Mouse (Mus musculus) cerebellum, adult 9-11 months (tissue): Measurements from ENCODE around the gene Gm12355.

Experiments used
- DNase-seq: peaks from one replicate; pipeline ENCODE4 v3.0.0; 2022

The Gm12355 gene

GRCm38 (mm10) chr11:98602090-98602690 is 23.3 kb downstream of the Gm12355 start:
- DNase-seq: no peak

- no peak for DNase-seq
Measured at GRCm38 (mm10) chr11:98599291-98599690, 26.2 kb downstream of the Gm12355 start.

- DNase-seq: peak; percentile 78
Measured at GRCm38 (mm10) chr11:98598851-98599290, 26.6 kb downstream of the Gm12355 start.

DNA sequence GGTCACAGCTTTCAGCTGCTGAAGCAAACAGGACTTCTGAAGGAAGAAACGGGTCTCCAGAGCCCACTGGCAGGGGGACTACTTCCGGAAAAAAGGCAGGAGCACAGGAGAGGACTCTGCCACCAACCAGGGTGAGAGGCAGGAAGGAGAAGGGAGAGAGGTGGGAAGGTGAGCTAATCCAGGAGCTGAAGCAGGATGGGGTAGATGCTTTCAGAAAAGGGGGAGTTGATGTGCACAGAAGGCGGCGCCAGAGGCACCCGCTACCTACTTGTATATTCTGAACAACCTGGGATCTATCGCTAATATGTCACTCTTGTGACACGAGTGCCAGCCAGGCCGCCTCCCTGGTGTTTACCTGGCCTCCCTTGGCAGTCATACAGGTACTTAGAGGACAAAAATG is 27.5 kb downstream of the Gm12355 start, which contains the start of gene Lrrc3c:
Lrrc3c (plus strand) TSS at position 301 of the 400 bp plus-strand sequence.
- no peak for DNase-seq

- no peak for DNase-seq
Measured at GRCm38 (mm10) chr11:98597363-98597762, 28.1 kb downstream of the Gm12355 start.

DNA sequence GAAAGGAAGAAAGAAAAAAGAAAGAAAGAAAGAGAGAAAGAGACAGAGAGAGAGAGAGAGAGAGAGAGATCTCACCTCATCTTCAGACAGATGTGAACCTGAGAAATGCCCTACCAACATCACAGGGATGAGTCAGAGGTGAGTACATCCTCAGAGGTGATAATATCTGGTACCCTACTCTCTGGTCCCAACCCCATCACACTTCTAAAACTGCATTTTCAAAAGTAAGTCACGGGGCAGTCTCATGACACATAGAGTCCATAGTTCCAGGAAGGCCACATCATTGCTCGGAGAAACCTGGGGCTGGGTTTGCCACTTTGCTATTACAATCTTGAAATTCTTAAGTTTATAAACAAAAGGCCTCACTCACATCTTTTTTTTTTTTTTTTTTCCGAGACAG is 29.5 kb downstream of the Gm12355 start:
- DNase-seq: no peak

DNA sequence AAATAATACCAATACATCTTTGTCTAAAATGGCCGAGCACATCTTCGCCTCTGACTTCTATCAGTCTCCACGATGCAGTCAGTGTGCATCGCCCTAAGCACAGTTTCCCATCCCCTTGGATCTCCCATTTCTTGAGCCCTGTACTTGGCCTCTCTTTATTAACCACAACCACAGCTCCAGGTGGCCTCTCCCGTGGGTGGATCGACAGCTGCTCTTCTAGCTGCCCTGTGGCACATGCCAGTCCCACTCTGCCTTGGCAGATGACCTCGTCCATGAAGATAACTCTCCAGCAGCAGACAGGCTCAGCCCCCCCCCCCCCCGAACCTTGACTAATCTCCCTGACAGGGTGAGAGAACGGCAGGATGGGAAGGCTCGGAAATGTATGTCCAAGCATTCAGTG is 30.0 kb downstream of the Gm12355 start:
- no peak for DNase-seq

GRCm38 (mm10) chr11:98595021-98595420 is 30.4 kb downstream of the Gm12355 start:
- no peak for DNase-seq

- peak; percentile 74 for DNase-seq
Measured at GRCm38 (mm10) chr11:98590548-98591445, 34.7 kb downstream of the Gm12355 start.

DNA sequence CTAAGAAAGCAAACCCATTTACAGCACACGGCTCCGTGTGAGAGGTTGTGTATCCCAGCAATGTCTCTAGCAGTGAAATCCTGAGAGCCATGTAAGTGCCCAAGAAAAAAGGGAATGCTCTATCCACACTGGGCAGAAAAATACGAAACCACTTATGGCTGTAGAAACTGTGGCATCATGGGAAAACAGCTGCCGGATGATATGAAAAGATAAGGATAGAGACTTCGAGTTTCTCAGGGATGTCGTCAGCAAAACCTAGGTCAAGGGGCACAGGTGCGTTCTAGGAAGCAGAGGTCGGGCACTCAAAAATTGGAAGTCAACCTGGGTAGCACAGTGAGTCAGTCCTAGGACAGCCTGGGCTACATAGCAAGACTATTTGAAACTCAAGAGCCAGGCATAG is 36.2 kb downstream of the Gm12355 start:
- no peak for DNase-seq

DNA sequence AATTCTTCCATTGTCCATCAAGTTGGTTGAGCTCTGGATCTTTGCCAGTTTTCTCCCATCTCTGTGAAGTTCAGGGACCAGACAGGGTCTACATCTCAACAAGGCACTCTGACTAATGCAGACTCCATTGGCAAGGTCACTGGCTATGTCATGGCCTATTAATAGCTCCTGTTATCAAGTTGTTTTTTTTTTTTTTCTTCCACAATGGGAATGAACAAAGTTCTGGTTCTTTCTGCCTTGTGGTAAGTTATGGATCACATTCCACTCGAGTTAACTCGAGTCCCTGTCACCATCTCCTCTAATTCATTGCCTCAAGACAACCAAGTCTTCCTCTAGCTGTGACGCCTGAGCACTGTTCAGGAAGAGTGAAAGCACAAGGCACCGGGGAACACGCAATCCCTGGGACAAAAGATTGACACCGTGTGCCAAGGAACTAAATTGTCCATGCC is 36.6 kb downstream of the Gm12355 start:
- no peak for DNase-seq

DNA sequence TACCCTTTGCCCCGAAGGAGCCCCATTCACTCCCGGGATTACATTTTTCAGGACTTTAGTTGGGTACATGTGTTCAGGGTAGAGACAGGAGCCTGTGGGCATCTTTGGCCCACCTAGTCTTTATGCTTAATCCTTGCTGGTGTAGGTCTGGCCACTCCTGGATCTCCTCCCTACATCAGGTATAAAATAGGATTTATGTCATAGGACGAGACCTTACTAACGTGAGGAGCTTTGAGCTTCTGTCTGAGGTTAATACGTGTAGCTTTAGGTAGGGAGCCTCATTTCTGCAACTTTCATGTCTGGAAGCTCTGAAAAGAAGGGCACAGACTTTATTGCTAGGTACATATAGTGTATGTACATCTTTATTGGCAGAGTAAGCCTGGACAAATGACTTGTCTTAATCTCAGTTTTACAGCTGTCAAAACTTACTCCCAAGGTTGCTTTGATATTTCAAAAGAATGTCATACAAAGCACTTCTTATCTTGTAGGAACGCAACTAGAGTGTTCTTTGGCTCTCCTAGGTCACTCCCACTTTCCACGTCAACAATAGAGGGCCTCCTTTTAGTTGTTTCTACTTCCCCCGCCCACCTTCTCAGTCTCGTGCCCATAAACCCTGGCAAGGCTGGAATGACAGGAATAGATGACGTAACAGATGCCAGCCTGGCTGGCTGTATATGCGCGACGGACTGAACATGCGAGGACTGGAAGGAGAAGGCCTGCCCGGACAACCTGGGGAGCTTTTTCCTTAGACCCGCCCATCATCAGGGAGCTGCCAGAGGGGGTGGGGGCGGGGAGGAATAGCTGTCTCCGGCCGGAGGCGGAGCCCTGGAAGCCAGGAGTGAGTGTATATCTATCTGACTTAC is 37.5 kb downstream of the Gm12355 start:
- DNase-seq: peak; percentile 72

DNA sequence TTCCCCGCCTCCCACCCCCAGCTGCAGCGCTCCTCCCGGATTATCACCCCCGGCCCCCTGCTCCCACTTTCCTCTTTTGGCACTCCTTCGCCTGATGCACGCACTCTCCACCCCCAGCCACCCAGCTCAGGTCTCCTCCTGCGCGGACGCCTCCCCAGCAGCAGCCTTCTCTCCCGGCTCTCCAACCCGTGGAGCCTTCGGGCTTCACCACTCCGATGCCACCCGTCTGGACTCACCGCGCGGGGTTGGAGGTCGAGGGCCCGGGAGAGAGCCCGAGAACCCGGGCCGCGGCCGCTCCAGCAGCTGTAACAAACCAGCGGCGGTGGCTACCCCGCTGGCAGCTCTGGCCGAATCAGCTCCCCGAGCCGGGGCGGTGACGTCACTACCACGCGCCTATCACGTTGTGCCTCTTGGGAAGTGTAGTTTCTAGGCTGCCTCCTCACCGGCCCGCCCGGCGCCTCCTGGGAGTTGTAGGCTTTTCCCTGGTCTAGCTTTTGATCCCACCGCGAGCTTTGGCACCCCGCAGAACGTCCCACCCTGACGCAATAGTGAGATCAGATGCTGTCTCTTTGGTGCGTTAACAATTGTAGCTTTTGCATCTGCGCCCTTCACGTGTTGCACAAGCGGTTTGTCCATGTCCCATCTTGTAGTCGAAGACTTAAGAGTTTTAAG is 38.4 kb downstream of the Gm12355 start, which contains the start of gene Ormdl3:
Ormdl3 (minus strand) TSS at position 477 of the 672 bp plus-strand sequence.
- DNase-seq: peak; percentile 96

GRCm38 (mm10) chr11:98586087-98586891 is 39.2 kb downstream of the Gm12355 start:
- peak; percentile 62 for DNase-seq

DNA sequence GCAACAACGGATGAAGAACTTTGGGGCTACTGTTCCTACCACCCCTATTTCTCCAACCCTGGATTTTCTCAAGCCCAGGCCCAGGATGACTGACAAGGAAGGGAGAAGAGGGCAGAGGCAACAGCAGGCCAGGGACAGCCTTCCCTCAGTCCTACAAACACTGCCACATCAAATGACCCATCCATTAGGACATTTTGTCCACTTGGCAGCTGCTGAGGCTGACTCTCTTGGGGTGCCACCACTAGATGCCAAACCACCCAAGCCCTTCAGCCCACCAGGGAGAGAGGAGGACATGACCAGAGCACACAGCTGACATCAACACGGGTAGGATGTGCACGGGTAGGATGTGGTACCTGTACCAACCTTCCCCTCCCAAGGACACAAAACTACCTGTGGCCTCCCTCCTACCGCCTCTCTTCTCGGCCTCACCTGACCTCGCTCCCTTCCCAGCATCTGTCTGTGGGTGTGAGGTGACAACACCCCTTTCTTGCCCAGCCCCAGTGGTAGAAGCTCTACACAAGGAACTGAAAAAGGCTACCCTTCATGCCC is 40.8 kb downstream of the Gm12355 start:
- DNase-seq: no peak

DNA sequence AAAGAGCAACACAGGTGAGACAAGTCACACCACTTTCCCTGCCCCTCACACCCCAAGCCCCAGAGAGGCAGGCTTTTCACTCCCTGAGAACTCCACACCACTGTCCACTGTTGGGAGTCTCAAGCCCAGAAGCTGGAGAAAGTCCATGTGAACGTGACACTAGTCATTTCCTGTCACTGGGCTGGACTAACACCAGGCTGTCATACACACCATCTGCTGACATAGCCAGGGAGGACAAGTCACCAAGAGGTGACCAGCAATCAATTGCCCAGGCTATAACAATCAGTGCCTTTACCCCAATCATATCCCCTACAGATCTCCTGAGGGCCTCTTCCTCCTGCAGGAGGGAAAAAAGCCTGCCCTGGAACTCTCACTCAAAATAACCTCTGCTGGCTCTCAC is 41.3 kb downstream of the Gm12355 start:
- no peak for DNase-seq

DNA sequence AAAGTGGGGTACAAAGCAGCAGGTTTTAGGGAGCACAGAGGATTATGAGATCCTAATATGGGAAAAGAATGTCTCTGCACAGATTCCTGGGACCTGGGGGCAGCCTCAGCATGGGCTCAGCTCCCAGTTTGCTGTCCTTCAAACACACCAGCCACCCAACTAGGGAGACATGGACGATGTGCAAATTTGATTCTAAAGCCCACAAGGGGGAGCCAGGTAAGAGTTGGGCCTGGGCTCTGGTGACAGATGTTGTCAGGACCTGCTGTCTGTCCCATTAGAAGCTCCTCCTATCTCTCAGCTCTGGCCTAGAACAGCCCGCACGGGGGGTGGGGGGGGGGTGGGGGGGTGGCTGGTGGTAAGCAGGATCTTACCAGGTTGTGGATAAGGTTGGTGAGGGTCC is 41.9 kb downstream of the Gm12355 start:
- DNase-seq: no peak

DNA sequence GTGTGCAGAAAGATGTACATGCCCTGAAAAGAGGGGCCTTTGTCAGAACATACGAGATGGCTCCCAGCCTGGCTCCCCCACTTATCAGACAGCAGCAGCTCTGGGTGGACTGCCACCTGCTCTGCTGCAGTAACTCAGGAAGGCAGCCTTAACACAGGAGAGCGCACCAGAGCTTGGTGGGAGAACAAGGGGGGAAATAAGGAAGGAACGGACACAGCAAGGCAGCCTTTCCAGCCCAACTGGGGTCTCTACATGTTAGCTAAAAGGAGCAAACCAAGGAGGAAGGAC is 42.3 kb downstream of the Gm12355 start:
- no peak for DNase-seq

- no peak for DNase-seq
Measured at GRCm38 (mm10) chr11:98582551-98583264, 42.8 kb downstream of the Gm12355 start.

DNA sequence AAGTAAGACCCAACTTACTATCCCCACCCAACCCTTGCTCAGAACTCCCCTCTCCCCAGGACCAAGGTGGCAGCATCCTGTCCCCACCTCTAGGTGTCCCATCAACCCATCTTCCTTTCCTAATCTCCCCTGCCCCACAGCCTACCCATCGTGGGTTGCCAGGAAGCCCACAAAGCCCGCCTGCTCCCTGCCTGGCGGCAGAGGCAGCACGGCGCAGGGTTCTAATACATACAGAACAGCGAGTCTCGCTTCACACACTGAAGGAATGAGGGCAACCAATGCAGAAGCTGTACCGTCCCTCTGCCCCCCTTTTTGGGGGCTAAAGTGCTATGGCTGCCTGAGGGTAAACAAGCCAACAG is 43.5 kb downstream of the Gm12355 start:
- no peak for DNase-seq
